ENCODE assay signal across 8 mouse cellular contexts in genomic region chr9:31210163-31210562, GRCm38 (mm10). TPM values are rescaled to one million over a fixed set of nuclear protein-coding genes. Genes with fewer than 3 reads are reported as not detected.
DNase-seq lines count a peak whose midpoint lies in the region; ATAC-seq and TF ChIP-seq lines count a peak whose summit lies in the region.

No protein-coding gene starts in this region.

- no peaks in the 10 kb centered on the region for H3K36me3 ChIP-seq in hindbrain, embryonic 13.5 days
- no peaks in the 10 kb centered on the region for H3K36me3 ChIP-seq in macrophage (ENCODE audit: inconsistent target)

- H3K9ac ChIP-seq in hindbrain, embryonic 13.5 days = peak overlapping the region; percentile 98

- no peak for ATAC-seq in hindbrain, embryonic 13.5 days (ENCODE audit: low FRiP score)

- peaks cover 58% of the 10 kb centered on the region for H3K79me2 ChIP-seq in macrophage (ENCODE audit: inconsistent target)

- intact Hi-C loops in heart, postnatal 14 days (cut with DNase I) = loop anchor here (2.0 to 5.0 kb wide), 3 partner anchors 42 to 139 kb away; no protein-coding TSS in a partner anchor

- H3K4me2 ChIP-seq in hindbrain, embryonic 13.5 days = peak overlapping the region; percentile 90

- H3K27ac ChIP-seq in bone marrow macrophage, adult 2 months (ENCODE audit: insufficient read depth, low read depth, low read length) = no peak overlapping the region
- H3K27ac ChIP-seq in hindbrain, embryonic 13.5 days = no peak overlapping the region
- H3K27ac ChIP-seq in macrophage = no peak overlapping the region

- whole genome bisulfite sequencing in hindbrain, embryonic 13.5 days = 34% methylated on average over 7 of the region's 7 CpGs
- WGBS in macrophage (ENCODE audit: missing documents) = 49% methylated on average over 7 of the region's 7 CpGs

- peaks cover 21% of the 10 kb centered on the region for H3K4me1 ChIP-seq in bone marrow macrophage, adult 2 months (ENCODE audit: control insufficient read depth, insufficient read depth, low read length)
- H3K4me1 ChIP-seq in hindbrain, embryonic 13.5 days (replicated peaks) = peaks cover 45% of the 10 kb centered on the region

- DNase-seq in heart, adult 11 months = peak; percentile 25
- DNase-seq in heart, postnatal 14 days = no peak
- DNase-seq in embryo, embryonic 9.5 days (ENCODE audit: extremely low spot score) = no peak
- DNase-seq in ovary, postnatal 36 days (ENCODE audit: low spot score) = no peak
- no peak for DNase-seq in layer of hippocampus, postnatal 36 days

- no peaks in the 10 kb centered on the region for H3K27me3 ChIP-seq in hindbrain, embryonic 13.5 days

- no peaks in the 10 kb centered on the region for H3K9me3 ChIP-seq in hindbrain, embryonic 13.5 days

- peak overlapping the region; percentile 99 for H3K4me3 ChIP-seq in bone marrow macrophage, adult 2 months (ENCODE audit: insufficient read depth, low read length)
- peak overlapping the region; percentile 97 for H3K4me3 ChIP-seq in hindbrain, embryonic 13.5 days
- peak overlapping the region; percentile 50 for H3K4me3 ChIP-seq in macrophage (ENCODE audit: inconsistent target)

- TF ChIP-seq POLR2A in bone marrow macrophage, adult 2 months (IDR thresholded peaks at IDR 0.05; ENCODE audit: borderline replicate concordance, low read depth, low read length) = no peak

- no peak for TF ChIP-seq CTCF in bone marrow macrophage, adult 2 months (IDR thresholded peaks at IDR 0.05; ENCODE audit: low read depth, low read length)

RNA-seq across cellular contexts. Expression of gene Aplp2, which starts 1.5 kb away (rescaled TPM):
- 100 to 1,000 TPM; 304 to 309 TPM for total RNA-seq in heart, postnatal 14 days (2021)
- polyA plus RNA-seq in bone marrow macrophage, adult 2 months (2012; ENCODE audit: insufficient read depth, insufficient read length, missing spikeins) = 392 and 427 TPM in 2 replicates
- 307 and 315 TPM in 2 replicates for polyA plus RNA-seq in hindbrain, embryonic 13.5 days (2015; fragmentation: Nextera tagmentation; extraction: Ambion mirVana)
- 100 to 1,000 TPM; 101 to 757 (median 226) TPM for total RNA-seq in macrophage (2018; cell fraction: chromatin; rRNA removed)
- total RNA-seq in macrophage (2018; cell fraction: cytosol; rRNA removed) = 1,000 to 10,000 TPM in 1 of 26 experiments, 100 to 1,000 TPM in 25; 168 to 1,050 (median 432) TPM
- 1,000 to 10,000 TPM in 5 of 26 experiments, 100 to 1,000 TPM in 21; 283 to 1,667 (median 734) TPM for total RNA-seq in macrophage (2018; cell fraction: nucleus; rRNA removed)
- 523 to 1,267 TPM (median 707 TPM) in 3 replicates for polyA plus RNA-seq in macrophage (2018)
- total RNA-seq in layer of hippocampus, postnatal 36 days (2021) = 100 to 1,000 TPM; 440 to 478 TPM
